Mouse (Mus musculus): ENCODE measurements around the gene Smyd1. TPM values are rescaled to one million over a fixed set of nuclear protein-coding genes. Genes with fewer than 3 reads are reported as not detected.

Smyd1 gene
- polyA plus RNA-seq (2012; rRNA removed): 4.9 and 5.4 TPM in 2 replicates

GRCm38 (mm10) chr6:71321826-71322283, at the start of gene Smyd1:
TSS of gene Smyd1 (minus strand) at chr6:71322233.
- Histone ChIP-seq H3K4me3 (ENCODE audit: control insufficient read depth, low read depth, low read length) (no peak within 1 kb of the TSS; the same call in 1 of the 2 replicates), H3K4me1 (ENCODE audit: control insufficient read depth, insufficient read depth, low read length) (no peaks in the 10 kb centered on the region), H3K27me3 (ENCODE audit: control insufficient read depth, insufficient read depth, low read length) (no peaks in the 10 kb centered on the region), H3K27ac (ENCODE audit: control insufficient read depth, insufficient read depth, low read depth, low read length) (no peak within 1 kb of the TSS), H3K36me3 (ENCODE audit: control insufficient read depth, insufficient read depth, low read length) (no peaks in the 10 kb centered on the region)
- no peak for TF ChIP-seq CTCF (IDR thresholded peaks at IDR 0.05; ENCODE audit: control insufficient read depth, insufficient read depth, insufficient replicate concordance, low read depth, low read length)

GRCm38 (mm10) chr6:71371085-71371605, 49.1 kb upstream of the Smyd1 start:
- no peak for TF ChIP-seq POLR2A (IDR thresholded peaks at IDR 0.05; ENCODE audit: control insufficient read depth, low read depth, low read length)
- no peak for TF ChIP-seq CTCF (IDR thresholded peaks at IDR 0.05; ENCODE audit: control insufficient read depth, insufficient read depth, insufficient replicate concordance, low read depth, low read length)
- H3K27me3 ChIP-seq (ENCODE audit: control insufficient read depth, insufficient read depth, low read length): no peaks in the 10 kb centered on the region
- H3K27ac ChIP-seq (ENCODE audit: control insufficient read depth, insufficient read depth, low read depth, low read length): no peak overlapping the region
- H3K4me1 ChIP-seq (ENCODE audit: control insufficient read depth, insufficient read depth, low read length): no peaks in the 10 kb centered on the region; the same call in none of the 2 replicates
- H3K36me3 ChIP-seq (ENCODE audit: control insufficient read depth, insufficient read depth, low read length): no peaks in the 10 kb centered on the region
- H3K4me3 ChIP-seq (ENCODE audit: control insufficient read depth, low read depth, low read length): no peak overlapping the region

- Histone ChIP-seq H3K4me3 (ENCODE audit: control insufficient read depth, low read depth, low read length) (no peak overlapping the region), H3K27me3 (ENCODE audit: control insufficient read depth, insufficient read depth, low read length) (no peaks in the 10 kb centered on the region), H3K36me3 (ENCODE audit: control insufficient read depth, insufficient read depth, low read length) (no peaks in the 10 kb centered on the region), H3K4me1 (ENCODE audit: control insufficient read depth, insufficient read depth, low read length) (no peaks in the 10 kb centered on the region; the same call in none of the 2 replicates), H3K27ac (ENCODE audit: control insufficient read depth, insufficient read depth, low read depth, low read length) (no peak overlapping the region)
- TF ChIP-seq CTCF (IDR thresholded peaks at IDR 0.05; ENCODE audit: control insufficient read depth, insufficient read depth, insufficient replicate concordance, low read depth, low read length): no peak
- TF ChIP-seq POLR2A (IDR thresholded peaks at IDR 0.05; ENCODE audit: control insufficient read depth, low read depth, low read length): no peak
Measured at GRCm38 (mm10) chr6:71369416-71369815, 47.4 kb upstream of the Smyd1 start.

GRCm38 (mm10) chr6:71363995-71364394, 42.0 kb upstream of the Smyd1 start:
- Histone ChIP-seq H3K4me1 (ENCODE audit: control insufficient read depth, insufficient read depth, low read length) (no peaks in the 10 kb centered on the region), H3K27ac (ENCODE audit: control insufficient read depth, insufficient read depth, low read depth, low read length) (no peak overlapping the region), H3K36me3 (ENCODE audit: control insufficient read depth, insufficient read depth, low read length) (no peaks in the 10 kb centered on the region), H3K27me3 (ENCODE audit: control insufficient read depth, insufficient read depth, low read length) (no peaks in the 10 kb centered on the region), H3K4me3 (ENCODE audit: control insufficient read depth, low read depth, low read length) (no peak overlapping the region)
- no peak for TF ChIP-seq CTCF (IDR thresholded peaks at IDR 0.05; ENCODE audit: control insufficient read depth, insufficient read depth, insufficient replicate concordance, low read depth, low read length)
- TF ChIP-seq POLR2A (IDR thresholded peaks at IDR 0.05; ENCODE audit: control insufficient read depth, low read depth, low read length): no peak

GRCm38 (mm10) chr6:71361156-71361670, 39.2 kb upstream of the Smyd1 start:
- H3K36me3 ChIP-seq (ENCODE audit: control insufficient read depth, insufficient read depth, low read length): no peaks in the 10 kb centered on the region
- no peaks in the 10 kb centered on the region for H3K4me1 ChIP-seq (ENCODE audit: control insufficient read depth, insufficient read depth, low read length)
- TF ChIP-seq POLR2A (IDR thresholded peaks at IDR 0.05; ENCODE audit: control insufficient read depth, low read depth, low read length) (no peak), CTCF (IDR thresholded peaks at IDR 0.05; ENCODE audit: control insufficient read depth, insufficient read depth, insufficient replicate concordance, low read depth, low read length) (no peak)
- no peak overlapping the region for H3K4me3 ChIP-seq (ENCODE audit: control insufficient read depth, low read depth, low read length)
- no peaks in the 10 kb centered on the region for H3K27me3 ChIP-seq (ENCODE audit: control insufficient read depth, insufficient read depth, low read length)
- no peak overlapping the region for H3K27ac ChIP-seq (ENCODE audit: control insufficient read depth, insufficient read depth, low read depth, low read length)

GRCm38 (mm10) chr6:71360751-71361150, 38.7 kb upstream of the Smyd1 start:
- no peaks in the 10 kb centered on the region for H3K27me3 ChIP-seq (ENCODE audit: control insufficient read depth, insufficient read depth, low read length)
- no peaks in the 10 kb centered on the region for H3K36me3 ChIP-seq (ENCODE audit: control insufficient read depth, insufficient read depth, low read length)
- no peak overlapping the region for H3K27ac ChIP-seq (ENCODE audit: control insufficient read depth, insufficient read depth, low read depth, low read length)
- no peaks in the 10 kb centered on the region for H3K4me1 ChIP-seq (ENCODE audit: control insufficient read depth, insufficient read depth, low read length)
- TF ChIP-seq POLR2A (IDR thresholded peaks at IDR 0.05; ENCODE audit: control insufficient read depth, low read depth, low read length): no peak
- no peak for TF ChIP-seq CTCF (IDR thresholded peaks at IDR 0.05; ENCODE audit: control insufficient read depth, insufficient read depth, insufficient replicate concordance, low read depth, low read length)
- no peak overlapping the region for H3K4me3 ChIP-seq (ENCODE audit: control insufficient read depth, low read depth, low read length)

GRCm38 (mm10) chr6:71360221-71360620, 38.2 kb upstream of the Smyd1 start:
- no peak for TF ChIP-seq POLR2A (IDR thresholded peaks at IDR 0.05; ENCODE audit: control insufficient read depth, low read depth, low read length)
- no peak for TF ChIP-seq CTCF (IDR thresholded peaks at IDR 0.05; ENCODE audit: control insufficient read depth, insufficient read depth, insufficient replicate concordance, low read depth, low read length)
- Histone ChIP-seq H3K4me3 (ENCODE audit: control insufficient read depth, low read depth, low read length) (no peak overlapping the region), H3K4me1 (ENCODE audit: control insufficient read depth, insufficient read depth, low read length) (no peaks in the 10 kb centered on the region), H3K36me3 (ENCODE audit: control insufficient read depth, insufficient read depth, low read length) (no peaks in the 10 kb centered on the region), H3K27ac (ENCODE audit: control insufficient read depth, insufficient read depth, low read depth, low read length) (no peak overlapping the region), H3K27me3 (ENCODE audit: control insufficient read depth, insufficient read depth, low read length) (no peaks in the 10 kb centered on the region)
